Mouse (Mus musculus): ENCODE data around the gene Tgm7.

Tgm7 gene

GRCm38 (mm10) chr2:121071871-121072270, 37.7 kb downstream of the Tgm7 start:
- peak; percentile 54 for DNase-seq (ENCODE audit: low read depth, low spot score)

- no peak for DNase-seq (ENCODE audit: low read depth, low spot score)
Observed at GRCm38 (mm10) chr2:121069506-121069905, 40.1 kb downstream of the Tgm7 start.

GRCm38 (mm10) chr2:121067116-121067515, 42.5 kb downstream of the Tgm7 start:
- DNase-seq (ENCODE audit: low read depth, low spot score) = no peak

GRCm38 (mm10) chr2:121061315-121061714, 48.3 kb downstream of the Tgm7 start:
- DNase-seq (ENCODE audit: low read depth, low spot score) = no peak

- no peak for DNase-seq (ENCODE audit: low read depth, low spot score)
Observed at GRCm38 (mm10) chr2:121057997-121058396, 51.6 kb downstream of the Tgm7 start.

GRCm38 (mm10) chr2:121055915-121056314, 53.7 kb downstream of the Tgm7 start:
- DNase-seq (ENCODE audit: low read depth, low spot score) = no peak

- DNase-seq (ENCODE audit: low read depth, low spot score) = no peak
Observed at GRCm38 (mm10) chr2:121054060-121054459, 55.5 kb downstream of the Tgm7 start.

- DNase-seq (ENCODE audit: low read depth, low spot score) = no peak
Observed at GRCm38 (mm10) chr2:121052176-121052575, 57.4 kb downstream of the Tgm7 start.

DNA sequence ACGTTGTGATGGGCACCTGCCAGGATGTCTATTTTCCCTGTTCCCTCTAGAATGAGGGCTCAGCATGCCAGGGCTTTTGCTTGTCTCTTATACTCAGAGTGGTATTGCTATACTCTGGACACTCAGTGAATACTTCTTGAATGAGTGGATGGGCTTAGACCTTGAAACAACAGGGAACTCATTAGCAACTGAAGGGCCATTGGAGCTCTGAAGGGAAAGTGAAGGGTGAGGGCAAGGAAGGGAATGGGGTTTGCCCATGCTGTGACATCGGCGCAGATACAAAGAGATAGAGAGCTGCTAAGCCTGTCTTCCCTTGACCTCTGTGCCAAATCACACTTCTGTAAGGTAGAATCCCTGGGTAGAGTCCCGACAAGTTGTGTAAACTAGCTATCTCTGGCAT, 63.9 kb downstream of the Tgm7 start:
- DNase-seq (ENCODE audit: low read depth, low spot score) = peak; percentile 42
